Mouse (Mus musculus) lung, adult 2 months (tissue): ENCODE measurements around the gene Dnah11.

Source experiments
- CTCF ChIP-seq: fragments of 200-500 bp; IDR thresholded peaks from 2 replicates; pipeline ENCODE4 v1.5.1; 2011; ENCODE audit warnings: mild to moderate bottlenecking, low read length, control low read depth; ENCODE audit not compliant: insufficient read depth
- POLR2A ChIP-seq: fragments of 200-500 bp; IDR thresholded peaks from 2 replicates; pipeline ENCODE4 v1.6.1; 2011; ENCODE audit warnings: low read depth, mild to moderate bottlenecking, control low read depth, low read length, borderline replicate concordance; ENCODE audit errors: extremely low read depth

DNA sequence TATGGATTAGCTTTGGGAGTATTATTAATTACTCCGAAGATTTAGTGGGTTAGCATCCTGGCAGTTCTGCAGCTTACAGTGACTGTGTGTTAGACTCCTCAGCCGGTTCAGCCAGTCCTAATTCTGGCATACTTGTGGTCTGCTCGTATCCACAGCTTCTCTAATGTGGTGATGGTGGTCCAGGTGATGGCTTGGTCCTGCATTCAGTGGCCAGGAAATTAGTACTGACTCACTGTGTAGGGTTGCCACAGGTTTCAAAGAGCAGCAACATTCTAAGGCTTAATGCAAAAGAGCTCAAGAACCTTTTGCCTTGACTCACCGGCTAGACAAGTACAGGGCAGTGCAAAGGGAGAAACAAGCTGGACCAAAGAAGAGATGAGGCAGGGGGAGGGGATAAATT lies 103.9 kb downstream of the Dnah11 start:
- no peak for TF ChIP-seq CTCF
- TF ChIP-seq POLR2A: no peak
